Mouse (Mus musculus) thymus, postnatal 0 days (tissue): ENCODE measurements around the gene Mid1. TPM values are rescaled to one million over a fixed set of nuclear protein-coding genes. Genes with fewer than 3 reads are reported as not detected.
"Not testable (repeated sequence)": the region's sequence is repeated elsewhere in the genome, so short reads cannot be mapped to it uniquely, and the experiment has no call there.

Experiments used
- DNase-seq: peaks from one replicate; pipeline ENCODE4 v3.0.0-alpha.2; 2015; ENCODE audit warnings: low spot score
- polyA plus RNA-seq: library from polyadenylated mRNA; unstranded; fragments of >200 nt; fragmentation: Nextera tagmentation; extraction: Ambion mirVana; gene quantifications from 2 replicates; pipeline ENCODE4 v1.2.1, GENCODE M21; 2015

Mid1 gene
- polyA plus RNA-seq, 1 experiment from 2014 or later, result 2.0 TPM

GRCm38 (mm10) chrX:170013421-170013820 lies 328.4 kb downstream of the Mid1 start:
- DNase-seq, result not testable (repeated sequence)

- DNase-seq, result not testable (repeated sequence)
Measured at GRCm38 (mm10) chrX:170014038-170014437, 329.0 kb downstream of the Mid1 start.

GRCm38 (mm10) chrX:170015883-170016282 lies 330.9 kb downstream of the Mid1 start:
- DNase-seq, result not testable (repeated sequence)

GRCm38 (mm10) chrX:170017333-170018245 lies 332.6 kb downstream of the Mid1 start:
- peak; percentile 82 for DNase-seq

GRCm38 (mm10) chrX:170018571-170019218 lies 333.7 kb downstream of the Mid1 start:
- DNase-seq, result peak; percentile 47

GRCm38 (mm10) chrX:170019219-170019953 lies 334.4 kb downstream of the Mid1 start:
- peak; percentile 46 for DNase-seq

GRCm38 (mm10) chrX:170019954-170020689 lies 335.1 kb downstream of the Mid1 start:
- DNase-seq, result peak; percentile 56

- peak; percentile 89 for DNase-seq
Measured at GRCm38 (mm10) chrX:170020690-170021050, 335.7 kb downstream of the Mid1 start.

- DNase-seq, result peak; percentile 23
Measured at GRCm38 (mm10) chrX:170021205-170021604, 336.2 kb downstream of the Mid1 start.

GRCm38 (mm10) chrX:170021750-170022461 lies 336.9 kb downstream of the Mid1 start:
- peak; percentile 81 for DNase-seq

Other genes with a start within 250 kb of the Mid1 start
- 0.12 and 0.15 TPM in 2 replicates for gene 4933400A11Rik, start 94.4 kb downstream of the Mid1 start, polyA plus RNA-seq